In the genomic region with DNA sequence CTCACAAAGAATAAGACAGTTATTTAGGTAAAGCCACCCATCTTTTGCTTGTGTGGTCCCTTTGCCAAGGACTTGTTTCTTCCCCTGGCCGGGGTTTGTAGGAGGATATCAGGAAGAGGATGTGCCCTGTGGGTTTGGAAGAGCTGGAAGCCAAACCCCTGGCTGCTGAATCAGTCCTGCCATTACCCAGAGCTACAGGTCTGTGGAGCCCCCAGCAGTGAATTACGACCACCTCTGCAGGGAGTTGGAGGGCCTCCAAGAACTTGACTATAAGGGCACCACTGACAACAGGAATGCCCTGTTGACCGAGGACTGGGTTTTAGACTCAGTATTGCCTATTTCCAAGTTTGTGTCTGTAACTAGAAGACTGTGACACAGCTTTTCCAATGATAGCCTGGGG, we compare ENCODE assay signal across 36 mouse cellular contexts. TPM values are rescaled to one million over a fixed set of nuclear protein-coding genes. Genes with fewer than 3 reads are reported as not detected.
"Had no signal": no experiment of that assay in that cellular context is flagged by ENCODE, and none has a peak within 500 bp of the region (broad histone marks: within the 10 kb centered on the region; RNA-seq: fewer than 3 reads in every experiment).

No protein-coding gene starts in this region.

- H3K36me3 ChIP-seq: heart, embryonic 10.5 days; heart, embryonic 12.5 days; hindbrain, embryonic 10.5 days; hindbrain, embryonic 12.5 days; intestine, embryonic 15.5 days; limb, embryonic 13.5 days; limb, embryonic 15.5 days; liver, embryonic 12.5 days had no signal

- H3K9me3 ChIP-seq: heart, embryonic 10.5 days; heart, embryonic 12.5 days; hindbrain, embryonic 10.5 days; hindbrain, embryonic 12.5 days; intestine, embryonic 15.5 days; limb, embryonic 13.5 days; limb, embryonic 15.5 days; liver, embryonic 12.5 days had no signal

- H3K4me2 ChIP-seq: heart, embryonic 12.5 days; hindbrain, embryonic 12.5 days; hindbrain, embryonic 14.5 days; intestine, embryonic 15.5 days; limb, embryonic 13.5 days; limb, embryonic 15.5 days; liver, embryonic 12.5 days had no signal

- H3K27me3 ChIP-seq: heart, embryonic 12.5 days; hindbrain, embryonic 12.5 days; intestine, embryonic 15.5 days; limb, embryonic 13.5 days; limb, embryonic 15.5 days; liver, embryonic 12.5 days had no signal

- ATAC-seq: inflammation-experienced regulatory T-cells, adult 6 months; intestine, embryonic 15.5 days; intestine, postnatal 0 days; liver, embryonic 12.5 days had no signal

- H3K4me1 ChIP-seq: hindbrain, embryonic 12.5 days; intestine, embryonic 15.5 days; limb, embryonic 15.5 days; liver, embryonic 12.5 days had no signal

- H3K4me3 ChIP-seq: gastrocnemius, adult 2 months; heart, adult 2 months; heart, embryonic 10.5 days; heart, embryonic 12.5 days; hindbrain, embryonic 10.5 days; hindbrain, embryonic 12.5 days; intestine, embryonic 15.5 days; layer of hippocampus, adult 2 months; left cerebral cortex, adult 2 months; limb, embryonic 13.5 days; limb, embryonic 15.5 days; liver, embryonic 12.5 days had no signal

- H3K9ac ChIP-seq: heart, embryonic 12.5 days; hindbrain, embryonic 12.5 days; hindbrain, embryonic 14.5 days; intestine, embryonic 15.5 days; limb, embryonic 13.5 days; limb, embryonic 15.5 days; liver, embryonic 12.5 days had no signal

- DNase-seq: gastrocnemius, adult 2 months; gastrocnemius, postnatal 10 days; heart, adult 2 months; heart, postnatal 10 days; heart, postnatal 4 days; kidney, adult 18-20 months; kidney, adult 8-10 months; kidney, postnatal 10 days; kidney, postnatal 4 days had no signal

- H3K27ac ChIP-seq: gastrocnemius, adult 2 months; heart, adult 2 months; heart, embryonic 10.5 days; hindbrain, embryonic 10.5 days; hindbrain, embryonic 12.5 days; hindbrain, embryonic 14.5 days; intestine, embryonic 15.5 days; layer of hippocampus, adult 2 months; left cerebral cortex, adult 2 months; limb, embryonic 13.5 days; limb, embryonic 15.5 days; liver, embryonic 12.5 days had no signal

RNA-seq across cellular contexts. Expression of a gene that starts 41.3 kb away (rescaled TPM):
- total RNA-seq: gastrocnemius, adult 2 months; gastrocnemius, postnatal 10 days; gastrocnemius, postnatal 4 days; granulocyte monocyte progenitor cell, adult 5-6 weeks; heart, postnatal 10 days; heart, postnatal 25 days; heart, postnatal 4 days; layer of hippocampus, adult 2 months; layer of hippocampus, postnatal 10 days; layer of hippocampus, postnatal 25 days; left cerebral cortex, adult 2 months; left cerebral cortex, postnatal 25 days; left cerebral cortex, postnatal 4 days; liver, adult 2 months had no signal
- polyA plus RNA-seq: frontal cortex, adult 2 months; heart, adult 2 months; heart, embryonic 10.5 days; heart, embryonic 12.5 days; heart, embryonic 14.5 days; heart, embryonic 16.5 days; hindbrain, embryonic 10.5 days; hindbrain, embryonic 12.5 days; hindbrain, embryonic 14.5 days; hindbrain, embryonic 16.5 days; inflammation-experienced regulatory T-cells, adult 6 months; intestine, embryonic 15.5 days; intestine, postnatal 0 days; kidney, embryonic 16.5 days; limb, embryonic 11.5 days; limb, embryonic 13.5 days; limb, embryonic 15.5 days; liver, adult 2 months; liver, embryonic 12.5 days had no signal
